Mouse (Mus musculus): ENCODE measurements around the gene Egln3. TPM values are rescaled to one million over a fixed set of nuclear protein-coding genes. Genes with fewer than 3 reads are reported as not detected.

The Egln3 gene
- polyA plus RNA-seq, 1 experiment from 2014 or later = 5.6 TPM

GRCm38 (mm10) chr12:54209182-54209563, 5.5 kb upstream of the Egln3 start:
- DNase-seq (no peak), ATAC-seq (ENCODE audit: low FRiP score, low TSS enrichment) (no peak)
- no peak overlapping the region for H3K4me3 ChIP-seq (replicated peaks; ENCODE audit: low read depth, low read length)
- H3K4me2 ChIP-seq (ENCODE audit: low read length) = no peak overlapping the region
- H3K9me3 ChIP-seq (ENCODE audit: control insufficient read depth, low read length) = no peaks in the 10 kb centered on the region
- H3K36me3 ChIP-seq (ENCODE audit: control insufficient read depth, insufficient read depth, low read length) = no peaks in the 10 kb centered on the region
- H3K27me3 ChIP-seq (ENCODE audit: control insufficient read depth, insufficient read depth, low read length) = peaks cover 5% of the 10 kb centered on the region; the same call in 1 of the 2 replicates
- no peak overlapping the region for H3K27ac ChIP-seq (replicated peaks; ENCODE audit: low read depth, low read length)
- WGBS = 78% methylated on average over 6 of the region's 6 CpGs
- no peak overlapping the region for H3K9ac ChIP-seq (replicated peaks; ENCODE audit: low read length)
- no peaks in the 10 kb centered on the region for H3K4me1 ChIP-seq (ENCODE audit: control insufficient read depth, insufficient read depth, low read length)

GRCm38 (mm10) chr12:54208433-54209181, 4.9 kb upstream of the Egln3 start:
- H3K4me3 ChIP-seq (replicated peaks; ENCODE audit: low read depth, low read length) = no peak overlapping the region
- H3K36me3 ChIP-seq (ENCODE audit: control insufficient read depth, insufficient read depth, low read length) = no peaks in the 10 kb centered on the region
- H3K27me3 ChIP-seq (ENCODE audit: control insufficient read depth, insufficient read depth, low read length) = peaks cover 8% of the 10 kb centered on the region; the same call in 1 of the 2 replicates
- WGBS = 61% methylated on average over 8 of the region's 8 CpGs
- H3K4me1 ChIP-seq (ENCODE audit: control insufficient read depth, insufficient read depth, low read length) = no peaks in the 10 kb centered on the region
- H3K9me3 ChIP-seq (ENCODE audit: control insufficient read depth, low read length) = no peaks in the 10 kb centered on the region
- H3K9ac ChIP-seq (replicated peaks; ENCODE audit: low read length) = no peak overlapping the region
- H3K4me2 ChIP-seq (ENCODE audit: low read length) = no peak overlapping the region
- DNase-seq = no peak
- H3K27ac ChIP-seq (replicated peaks; ENCODE audit: low read depth, low read length) = no peak overlapping the region
- ATAC-seq (ENCODE audit: low FRiP score, low TSS enrichment) = no peak

DNA sequence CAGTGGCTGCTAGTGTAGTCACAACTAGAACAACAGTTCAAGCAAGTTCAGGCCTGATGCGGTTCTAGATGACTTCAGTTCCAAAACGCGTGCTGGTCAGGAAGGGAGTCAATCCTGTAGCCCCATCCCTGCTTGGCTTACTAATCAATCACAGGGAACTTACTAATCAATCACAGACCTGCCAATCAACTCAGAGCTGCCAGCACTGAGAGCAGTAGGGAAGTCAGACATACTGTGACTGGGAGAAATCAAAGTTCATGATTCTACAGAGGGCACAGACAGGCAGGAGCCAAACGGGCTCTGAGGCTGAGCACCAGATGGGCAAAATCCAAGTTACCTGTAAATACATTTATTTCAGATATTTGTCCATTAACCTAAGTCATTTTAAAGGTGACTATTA, 2.1 kb upstream of the Egln3 start:
- no peak for DNase-seq
- Histone ChIP-seq H3K4me2 (ENCODE audit: low read length) (no peak overlapping the region), H3K27ac (replicated peaks; ENCODE audit: low read depth, low read length) (no peak overlapping the region), H3K4me3 (replicated peaks; ENCODE audit: low read depth, low read length) (no peak overlapping the region), H3K9me3 (ENCODE audit: control insufficient read depth, low read length) (no peaks in the 10 kb centered on the region), H3K9ac (replicated peaks; ENCODE audit: low read length) (no peak overlapping the region), H3K36me3 (ENCODE audit: control insufficient read depth, insufficient read depth, low read length) (no peaks in the 10 kb centered on the region), H3K27me3 (ENCODE audit: control insufficient read depth, insufficient read depth, low read length) (peaks cover 23% of the 10 kb centered on the region), H3K4me1 (ENCODE audit: control insufficient read depth, insufficient read depth, low read length) (no peaks in the 10 kb centered on the region)
- WGBS = 93% methylated on average over 4 of the region's 4 CpGs
- no peak for ATAC-seq (ENCODE audit: low FRiP score, low TSS enrichment)

DNA sequence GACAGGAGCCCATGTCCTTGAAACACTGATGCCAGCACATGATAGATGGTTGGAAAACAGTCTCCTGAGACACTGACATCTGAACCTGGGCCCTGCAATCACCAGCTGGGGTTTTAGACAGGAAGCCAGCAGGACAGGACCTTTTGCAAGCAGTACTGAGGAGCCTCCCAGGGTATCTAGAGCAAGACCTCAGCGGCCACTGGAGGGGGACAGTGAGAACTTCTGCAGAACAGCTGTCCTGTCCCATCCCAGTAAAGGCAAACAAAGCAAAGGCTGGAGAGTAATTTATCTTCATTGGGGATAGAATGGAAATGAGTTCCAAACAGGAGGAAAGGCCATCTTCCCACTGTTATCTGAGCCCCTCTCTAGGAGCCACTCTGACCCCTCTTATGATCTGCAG, 1.5 kb upstream of the Egln3 start:
- WGBS = 11% methylated on average over 1 of the region's 1 CpGs
- ATAC-seq (ENCODE audit: low FRiP score, low TSS enrichment) (no peak), DNase-seq (peak; percentile 53)
- Histone ChIP-seq H3K9ac (replicated peaks; ENCODE audit: low read length) (no peak overlapping the region), H3K4me3 (replicated peaks; ENCODE audit: low read depth, low read length) (no peak overlapping the region), H3K4me1 (ENCODE audit: control insufficient read depth, insufficient read depth, low read length) (0 out of 2 replicates have a peak, but pooled peaks cover under 1% of the 10 kb centered on the region), H3K4me2 (ENCODE audit: low read length) (no peak overlapping the region), H3K27me3 (ENCODE audit: control insufficient read depth, insufficient read depth, low read length) (peaks cover 23% of the 10 kb centered on the region), H3K36me3 (ENCODE audit: control insufficient read depth, insufficient read depth, low read length) (no peaks in the 10 kb centered on the region), H3K9me3 (ENCODE audit: control insufficient read depth, low read length) (no peaks in the 10 kb centered on the region), H3K27ac (replicated peaks; ENCODE audit: low read depth, low read length) (no peak overlapping the region)

GRCm38 (mm10) chr12:54202765-54203655, 650 bp downstream of the Egln3 start:
- Histone ChIP-seq H3K9ac (replicated peaks; ENCODE audit: low read length) (peak overlapping the region; percentile 65), H3K9me3 (ENCODE audit: control insufficient read depth, low read length) (no peaks in the 10 kb centered on the region), H3K4me1 (ENCODE audit: control insufficient read depth, insufficient read depth, low read length) (peaks cover 8% of the 10 kb centered on the region), H3K27ac (replicated peaks; ENCODE audit: low read depth, low read length) (no peak overlapping the region), H3K27me3 (ENCODE audit: control insufficient read depth, insufficient read depth, low read length) (peaks cover 23% of the 10 kb centered on the region), H3K4me3 (replicated peaks; ENCODE audit: low read depth, low read length) (peak overlapping the region; percentile 52), H3K4me2 (ENCODE audit: low read length) (peak overlapping the region; percentile 100), H3K36me3 (ENCODE audit: control insufficient read depth, insufficient read depth, low read length) (no peaks in the 10 kb centered on the region)
- WGBS = 4% methylated on average over 55 of the region's 55 CpGs
- ATAC-seq (ENCODE audit: low FRiP score, low TSS enrichment) (peak; percentile 70), DNase-seq (peak; percentile 64)

DNA sequence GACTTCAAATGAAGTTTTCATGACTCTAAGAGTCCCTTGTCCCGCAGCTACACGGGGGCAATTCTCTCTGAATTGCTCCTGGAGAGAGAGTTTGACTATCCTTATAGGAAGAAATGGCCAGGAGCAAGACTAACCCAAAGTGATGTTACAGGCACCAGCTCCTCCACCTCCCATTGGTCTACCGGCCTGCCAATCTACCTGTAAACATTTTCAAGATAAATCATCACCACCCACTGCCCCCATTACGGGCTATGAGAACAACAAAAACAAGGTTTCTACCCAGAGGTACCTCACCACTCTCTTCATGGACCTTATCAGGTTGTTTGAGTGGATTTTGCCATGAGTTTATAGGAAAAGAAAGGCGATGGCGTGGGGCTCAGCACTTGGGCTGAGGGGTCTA, 1.4 kb downstream of the Egln3 start:
- Histone ChIP-seq H3K36me3 (ENCODE audit: control insufficient read depth, insufficient read depth, low read length) (no peaks in the 10 kb centered on the region), H3K9ac (replicated peaks; ENCODE audit: low read length) (no peak overlapping the region)
- 49% methylated on average over 6 of the region's 6 CpGs for WGBS

DNA sequence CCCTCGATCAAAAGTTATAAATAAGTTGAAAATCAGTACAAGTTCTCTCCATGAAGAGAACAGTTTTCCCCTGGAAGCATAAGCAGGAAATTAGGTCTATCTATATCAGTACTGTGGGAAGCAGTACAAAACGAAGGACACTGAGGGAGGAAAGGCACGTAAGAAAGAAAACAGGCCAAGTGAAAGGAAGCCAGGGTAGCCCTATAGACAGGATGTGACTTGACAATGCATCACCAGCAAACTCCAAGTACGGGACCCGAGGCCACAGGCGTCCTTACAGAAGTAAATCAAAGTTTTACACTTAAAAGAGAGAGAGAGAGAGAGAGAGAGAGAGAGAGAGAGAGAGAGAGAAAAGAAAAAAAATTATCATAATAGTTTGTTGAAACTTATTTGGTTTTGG, 2.8 kb downstream of the Egln3 start:
- Histone ChIP-seq H3K4me1 (ENCODE audit: control insufficient read depth, insufficient read depth, low read length) (peaks cover 17% of the 10 kb centered on the region), H3K4me3 (replicated peaks; ENCODE audit: low read depth, low read length) (no peak overlapping the region), H3K9me3 (ENCODE audit: control insufficient read depth, low read length) (no peaks in the 10 kb centered on the region), H3K36me3 (ENCODE audit: control insufficient read depth, insufficient read depth, low read length) (no peaks in the 10 kb centered on the region), H3K4me2 (ENCODE audit: low read length) (0 out of 2 replicates have a peak overlapping the region, but pooled peaks have one; percentile 9), H3K27me3 (ENCODE audit: control insufficient read depth, insufficient read depth, low read length) (peaks cover 23% of the 10 kb centered on the region), H3K9ac (replicated peaks; ENCODE audit: low read length) (no peak overlapping the region), H3K27ac (replicated peaks; ENCODE audit: low read depth, low read length) (no peak overlapping the region)
- DNase-seq = no peak
- ATAC-seq (ENCODE audit: low FRiP score, low TSS enrichment) = no peak
- 59% methylated on average over 6 of the region's 6 CpGs for WGBS

More for the DNA sequence above, 1.4 kb downstream of the Egln3 start:
- H3K27me3 ChIP-seq (ENCODE audit: control insufficient read depth, insufficient read depth, low read length) = peaks cover 23% of the 10 kb centered on the region
- peak overlapping the region; percentile 52 for H3K4me3 ChIP-seq (replicated peaks; ENCODE audit: low read depth, low read length)
- H3K27ac ChIP-seq (replicated peaks; ENCODE audit: low read depth, low read length) = no peak overlapping the region
- ATAC-seq (ENCODE audit: low FRiP score, low TSS enrichment) (no peak), DNase-seq (no peak)
- peak overlapping the region; percentile 100 for H3K4me2 ChIP-seq (ENCODE audit: low read length)
- H3K9me3 ChIP-seq (ENCODE audit: control insufficient read depth, low read length) = no peaks in the 10 kb centered on the region
- peaks cover 15% of the 10 kb centered on the region for H3K4me1 ChIP-seq (ENCODE audit: control insufficient read depth, insufficient read depth, low read length)

GRCm38 (mm10) chr12:54200172-54200571, 3.5 kb downstream of the Egln3 start:
- H3K9me3 ChIP-seq (ENCODE audit: control insufficient read depth, low read length) = no peaks in the 10 kb centered on the region
- no peak overlapping the region for H3K4me2 ChIP-seq (ENCODE audit: low read length)
- H3K4me3 ChIP-seq (replicated peaks; ENCODE audit: low read depth, low read length) = no peak overlapping the region
- WGBS = 43% methylated on average over 4 of the region's 4 CpGs
- H3K27ac ChIP-seq (replicated peaks; ENCODE audit: low read depth, low read length) = no peak overlapping the region
- H3K4me1 ChIP-seq (ENCODE audit: control insufficient read depth, insufficient read depth, low read length) = peaks cover 17% of the 10 kb centered on the region
- H3K27me3 ChIP-seq (ENCODE audit: control insufficient read depth, insufficient read depth, low read length) = peaks cover 23% of the 10 kb centered on the region
- DNase-seq (peak; percentile 32), ATAC-seq (ENCODE audit: low FRiP score, low TSS enrichment) (no peak)
- H3K9ac ChIP-seq (replicated peaks; ENCODE audit: low read length) = no peak overlapping the region
- H3K36me3 ChIP-seq (ENCODE audit: control insufficient read depth, insufficient read depth, low read length) = no peaks in the 10 kb centered on the region

Data from midbrain, embryonic 14.5 days (tissue).